Mouse (Mus musculus) heart, postnatal 0 days (tissue): ENCODE results near the gene Ldlrad3. TPM values are rescaled to one million over a fixed set of nuclear protein-coding genes. Genes with fewer than 3 reads are reported as not detected.

ENCODE experiments used
- ATAC-seq: fragments of 200-750 bp; cut with Nextera tagmentation; 2 replicates; pipeline ENCODE4 v1.8.0; 2017; ENCODE audit warnings: low read depth, moderate number of reproducible peaks, moderate library complexity; ENCODE audit not compliant: insufficient read depth
- DNase-seq: peaks from one replicate; pipeline ENCODE4 v3.0.0-alpha.2; 2016; ENCODE audit warnings: low spot score
- H3K27ac ChIP-seq: fragments of 300-500 bp; sonication (generic); 2 replicates; pipeline ENCODE4 v1.5.1; 2014; ENCODE audit warnings: low read depth, mild to moderate bottlenecking
- H3K27me3 ChIP-seq: fragments of 300-500 bp; sonication (generic); 2 replicates; pipeline ENCODE4 v1.6.1; 2014; ENCODE audit warnings: low read length, mixed read lengths; ENCODE audit not compliant: control insufficient read depth, insufficient read depth
- H3K36me3 ChIP-seq: fragments of 300-500 bp; sonication (generic); replicated peaks from 2 replicates; pipeline ENCODE4 v1.6.1; 2014; ENCODE audit warnings: low read length, mixed read lengths; ENCODE audit not compliant: control insufficient read depth, insufficient read depth
- H3K4me1 ChIP-seq: fragments of 300-500 bp; sonication (generic); 2 replicates; pipeline ENCODE4 v1.6.1; 2014; ENCODE audit warnings: antibody characterized with exemption; ENCODE audit not compliant: control insufficient read depth, insufficient read depth
- H3K4me2 ChIP-seq: fragments of 300-500 bp; sonication (generic); 2 replicates; pipeline ENCODE4 v1.6.1; 2014; ENCODE audit warnings: low read depth, mild to moderate bottlenecking, low read length, moderate library complexity
- H3K4me3 ChIP-seq: fragments of 300-500 bp; sonication (generic); 2 replicates; pipeline ENCODE4 v1.5.1; 2014; ENCODE audit warnings: low read depth, low read length
- H3K9ac ChIP-seq: fragments of 300-500 bp; sonication (generic); replicated peaks from 2 replicates; pipeline ENCODE4 v1.6.1; 2014; ENCODE audit warnings: low read depth, low read length, mixed read lengths
- H3K9me3 ChIP-seq: fragments of 300-500 bp; sonication (generic); replicated peaks from 2 replicates; pipeline ENCODE4 v1.6.1; 2016; ENCODE audit warnings: low read length; ENCODE audit not compliant: control insufficient read depth
- CTCF ChIP-seq: IDR thresholded peaks from 2 replicates; pipeline ENCODE4 v1.5.1; 2016; ENCODE audit warnings: antibody characterized with exemption, control low read depth, low read depth
- EP300 ChIP-seq: IDR thresholded peaks from 2 replicates; pipeline ENCODE4 v1.6.1; 2016; ENCODE audit warnings: antibody characterized with exemption, low read depth
- WGBS: fragments of 180-500 bp; shearing (Covaris S2); extraction: QIAGEN DNeasy Blood & Tissue Kit; methylation state at CpG from one replicate; pipeline ENCODE4 v1.1.7; 2014; 5-methylcytosine and 5-hydroxymethylcytosine counted together
- polyA plus RNA-seq: library from polyadenylated mRNA; unstranded; fragments of >200 nt; fragmentation: Nextera tagmentation; extraction: Ambion mirVana; gene quantifications from 2 replicates; pipeline ENCODE4 v1.2.1, GENCODE M21; 2015
- total RNA-seq: library from RNA; depleted of rRNA; stranded (reverse); fragments of >200 nt; gene quantifications from 2 replicates; pipeline ENCODE4 v1.2.3, GENCODE M21; 2014; ENCODE audit warnings: low replicate concordance

Gene Ldlrad3
- total and polyA plus RNA-seq, 2 experiments from 2014 or later: 3.5 to 5.4 TPM

GRCm38 (mm10) chr2:102195494-102195893 is 9.3 kb upstream of the Ldlrad3 start:
- ATAC-seq (no peak), DNase-seq (no peak)
- no peaks in the 10 kb centered on the region for H3K36me3 ChIP-seq
- no peaks in the 10 kb centered on the region for H3K27me3 ChIP-seq
- no peaks in the 10 kb centered on the region for H3K9me3 ChIP-seq
- no peak overlapping the region for H3K9ac ChIP-seq
- no peak for TF ChIP-seq CTCF
- TF ChIP-seq EP300: no peak
- H3K4me2 ChIP-seq: no peak overlapping the region
- no peaks in the 10 kb centered on the region for H3K4me1 ChIP-seq
- no peak overlapping the region for H3K27ac ChIP-seq
- 72% methylated on average over 4 of the region's 4 CpGs for WGBS
- no peak overlapping the region for H3K4me3 ChIP-seq

GRCm38 (mm10) chr2:102194247-102194646 is 8.1 kb upstream of the Ldlrad3 start:
- no peaks in the 10 kb centered on the region for H3K27me3 ChIP-seq
- ATAC-seq: no peak
- H3K4me3 ChIP-seq: no peak overlapping the region

GRCm38 (mm10) chr2:102192943-102193820 is 7.0 kb upstream of the Ldlrad3 start:
- TF ChIP-seq EP300: no peak
- TF ChIP-seq CTCF: no peak
- no peak overlapping the region for H3K9ac ChIP-seq
- no peaks in the 10 kb centered on the region for H3K9me3 ChIP-seq
- H3K4me1 ChIP-seq: no peaks in the 10 kb centered on the region
- no peaks in the 10 kb centered on the region for H3K36me3 ChIP-seq
- 87% methylated on average over 16 of the region's 16 CpGs for WGBS
- H3K27ac ChIP-seq: no peak overlapping the region
- DNase-seq (no peak), ATAC-seq (no peak)
- no peak overlapping the region for H3K4me2 ChIP-seq
- no peaks in the 10 kb centered on the region for H3K27me3 ChIP-seq
- no peak overlapping the region for H3K4me3 ChIP-seq

More at GRCm38 (mm10) chr2:102194247-102194646, 8.1 kb upstream of the Ldlrad3 start:
- no peak overlapping the region for H3K9ac ChIP-seq
- no peak overlapping the region for H3K27ac ChIP-seq
- H3K36me3 ChIP-seq: no peaks in the 10 kb centered on the region
- no peak for DNase-seq
- H3K4me1 ChIP-seq: no peaks in the 10 kb centered on the region
- no peaks in the 10 kb centered on the region for H3K9me3 ChIP-seq
- H3K4me2 ChIP-seq: no peak overlapping the region
- 36% methylated on average over 4 of the region's 4 CpGs for WGBS
- TF ChIP-seq EP300: no peak
- TF ChIP-seq CTCF: no peak

- Histone ChIP-seq H3K27me3 (no peaks in the 10 kb centered on the region), H3K27ac (no peak overlapping the region), H3K4me1 (no peaks in the 10 kb centered on the region), H3K4me3 (no peak overlapping the region), H3K4me2 (no peak overlapping the region), H3K9ac (no peak overlapping the region), H3K36me3 (no peaks in the 10 kb centered on the region), H3K9me3 (no peaks in the 10 kb centered on the region)
- DNase-seq: no peak
- WGBS: 67% methylated on average over 4 of the region's 4 CpGs
- TF ChIP-seq CTCF (no peak), EP300 (no peak)
- ATAC-seq: no peak
Observed at GRCm38 (mm10) chr2:102191736-102192135, 5.6 kb upstream of the Ldlrad3 start.

- no peaks in the 10 kb centered on the region for H3K9me3 ChIP-seq
- H3K4me2 ChIP-seq: no peak overlapping the region
- TF ChIP-seq CTCF (no peak), EP300 (no peak)
- H3K9ac ChIP-seq: no peak overlapping the region
- H3K27ac ChIP-seq: no peak overlapping the region
- no peaks in the 10 kb centered on the region for H3K27me3 ChIP-seq
- H3K4me3 ChIP-seq: no peak overlapping the region
- no peaks in the 10 kb centered on the region for H3K4me1 ChIP-seq
- no peak for ATAC-seq
- no peaks in the 10 kb centered on the region for H3K36me3 ChIP-seq
- no peak for DNase-seq
Observed at GRCm38 (mm10) chr2:102190956-102191355, 4.8 kb upstream of the Ldlrad3 start.
